Mouse (Mus musculus) lung, embryonic 16.5 days (tissue): Measurements from ENCODE around the gene Slc44a1. TPM values are rescaled to one million over a fixed set of nuclear protein-coding genes. Genes with fewer than 3 reads are reported as not detected.

ENCODE experiments used
- ATAC-seq: fragments of 200-750 bp; cut with Nextera tagmentation; 2 replicates; pipeline ENCODE4 v1.8.0; 2017; ENCODE audit warnings: low read depth, mild to moderate bottlenecking, moderate library complexity
- H3K27ac ChIP-seq: fragments of 300-500 bp; sonication (generic); 2 replicates; pipeline ENCODE4 v1.5.1; 2014; ENCODE audit warnings: mild to moderate bottlenecking, control low read depth, low read length
- H3K27me3 ChIP-seq: fragments of 300-500 bp; sonication (generic); 2 replicates; pipeline ENCODE4 v1.6.1; 2014; ENCODE audit warnings: low read depth, low read length, mixed read lengths; ENCODE audit not compliant: control insufficient read depth, insufficient read depth
- H3K36me3 ChIP-seq: fragments of 300-500 bp; sonication (generic); 2 replicates; pipeline ENCODE4 v1.6.1; 2014; ENCODE audit warnings: low read length; ENCODE audit not compliant: control insufficient read depth, insufficient read depth
- H3K4me1 ChIP-seq: fragments of 300-500 bp; sonication (generic); replicated peaks from 2 replicates; pipeline ENCODE4 v1.6.1; 2014; ENCODE audit warnings: low read length, mixed read lengths; ENCODE audit not compliant: control insufficient read depth, insufficient read depth
- H3K4me2 ChIP-seq: fragments of 300-500 bp; sonication (generic); 2 replicates; pipeline ENCODE4 v1.6.1; 2014; ENCODE audit warnings: low read depth, low read length, control low read depth
- H3K4me3 ChIP-seq: fragments of 300-500 bp; sonication (generic); 2 replicates; pipeline ENCODE4 v1.5.1; 2014; ENCODE audit warnings: mild to moderate bottlenecking, low read length, control low read depth
- H3K9ac ChIP-seq: fragments of 300-500 bp; sonication (generic); 2 replicates; pipeline ENCODE4 v1.6.1; 2014; ENCODE audit warnings: low read length, control low read depth
- H3K9me3 ChIP-seq: fragments of 300-500 bp; sonication (generic); 2 replicates; pipeline ENCODE4 v1.6.1; 2016; ENCODE audit warnings: low read length; ENCODE audit not compliant: control insufficient read depth
- WGBS: fragments of 180-500 bp; shearing (Covaris S2); extraction: QIAGEN DNeasy Blood & Tissue Kit; methylation state at CpG from one replicate; pipeline ENCODE4 v1.1.7; 2014; 5-methylcytosine and 5-hydroxymethylcytosine counted together
- polyA plus RNA-seq: library from polyadenylated mRNA; unstranded; fragments of >200 nt; fragmentation: Nextera tagmentation; extraction: Ambion mirVana; gene quantifications from 2 replicates; pipeline ENCODE4 v1.2.1, GENCODE M21; 2015

Gene Slc44a1
- 16.2 and 24.5 TPM in 2 replicates for polyA plus RNA-seq

- peaks cover 21% of the 10 kb centered on the region for H3K4me1 ChIP-seq
- H3K36me3 ChIP-seq, result no peaks in the 10 kb centered on the region
- H3K9ac ChIP-seq, result peak within 1 kb of the TSS; percentile 73
- H3K27me3 ChIP-seq, result no peaks in the 10 kb centered on the region
- H3K4me3 ChIP-seq, result peak within 1 kb of the TSS; percentile 91
- peak within 1 kb of the TSS; percentile 72 for H3K27ac ChIP-seq
- WGBS, result under 1% methylated on average over 90 of the region's 122 CpGs
- H3K9me3 ChIP-seq, result no peaks in the 10 kb centered on the region
- peak within 1 kb of the TSS; percentile 97 for H3K4me2 ChIP-seq
- peak; percentile 98 for ATAC-seq
These were observed at the start of gene Slc44a1 for GRCm38 (mm10) chr4:53440010-53440815. Slc44a1 (plus strand) TSS chr4:53440413.

GRCm38 (mm10) chr4:53395002-53395401 lies 45.2 kb upstream of the Slc44a1 start:
- H3K4me1 ChIP-seq, result peaks cover 13% of the 10 kb centered on the region
- no peak overlapping the region for H3K4me2 ChIP-seq
- H3K9me3 ChIP-seq, result no peaks in the 10 kb centered on the region
- no peak for ATAC-seq
- H3K27ac ChIP-seq, result no peak overlapping the region
- no peak overlapping the region for H3K9ac ChIP-seq
- no peaks in the 10 kb centered on the region for H3K27me3 ChIP-seq
- H3K4me3 ChIP-seq, result no peak overlapping the region
- no peaks in the 10 kb centered on the region for H3K36me3 ChIP-seq
- WGBS, result 49% methylated on average over 3 of the region's 3 CpGs

- WGBS, result 64% methylated on average over 11 of the region's 11 CpGs
- H3K27me3 ChIP-seq, result no peaks in the 10 kb centered on the region
- no peaks in the 10 kb centered on the region for H3K9me3 ChIP-seq
- H3K9ac ChIP-seq, result no peak overlapping the region
- H3K4me2 ChIP-seq, result no peak overlapping the region
- no peaks in the 10 kb centered on the region for H3K36me3 ChIP-seq
- no peak for ATAC-seq
- H3K4me3 ChIP-seq, result no peak overlapping the region
- H3K27ac ChIP-seq, result no peak overlapping the region
- H3K4me1 ChIP-seq, result peaks cover 13% of the 10 kb centered on the region
These were observed 43.5 kb upstream of the Slc44a1 start for GRCm38 (mm10) chr4:53396623-53397192.

GRCm38 (mm10) chr4:53397280-53398117 lies 42.7 kb upstream of the Slc44a1 start:
- WGBS, result 40% methylated on average over 4 of the region's 4 CpGs
- H3K4me3 ChIP-seq, result no peak overlapping the region
- H3K27me3 ChIP-seq, result no peaks in the 10 kb centered on the region
- H3K9ac ChIP-seq, result no peak overlapping the region
- no peak overlapping the region for H3K4me2 ChIP-seq
- H3K36me3 ChIP-seq, result no peaks in the 10 kb centered on the region
- peak; percentile 45; the same call in 1 of the 2 replicates for ATAC-seq
- peak overlapping the region; percentile 32; the same call in 1 of the 2 replicates for H3K27ac ChIP-seq
- no peaks in the 10 kb centered on the region for H3K9me3 ChIP-seq
- H3K4me1 ChIP-seq, result peaks cover 13% of the 10 kb centered on the region

- no peak overlapping the region for H3K4me2 ChIP-seq
- H3K9me3 ChIP-seq, result no peaks in the 10 kb centered on the region
- no peaks in the 10 kb centered on the region for H3K36me3 ChIP-seq
- H3K4me3 ChIP-seq, result no peak overlapping the region
- WGBS, result 35% methylated on average over 5 of the region's 5 CpGs
- H3K9ac ChIP-seq, result no peak overlapping the region
- no peak for ATAC-seq
- no peaks in the 10 kb centered on the region for H3K27me3 ChIP-seq
- peaks cover 13% of the 10 kb centered on the region for H3K4me1 ChIP-seq
- H3K27ac ChIP-seq, result 0 out of 2 replicates have a peak overlapping the region, but pooled peaks have one; percentile 32
These were observed 41.7 kb upstream of the Slc44a1 start for GRCm38 (mm10) chr4:53398561-53398960.

GRCm38 (mm10) chr4:53399428-53399827 lies 40.8 kb upstream of the Slc44a1 start:
- no peaks in the 10 kb centered on the region for H3K36me3 ChIP-seq
- WGBS, result 85% methylated on average over 1 of the region's 1 CpGs
- H3K9me3 ChIP-seq, result no peaks in the 10 kb centered on the region
- H3K4me1 ChIP-seq, result peaks cover 13% of the 10 kb centered on the region
- no peaks in the 10 kb centered on the region for H3K27me3 ChIP-seq
- ATAC-seq, result no peak; the same call in 1 of the 2 replicates
- H3K27ac ChIP-seq, result no peak overlapping the region
- no peak overlapping the region for H3K9ac ChIP-seq
- H3K4me3 ChIP-seq, result no peak overlapping the region
- H3K4me2 ChIP-seq, result no peak overlapping the region

GRCm38 (mm10) chr4:53403386-53403785 lies 36.8 kb upstream of the Slc44a1 start:
- no peaks in the 10 kb centered on the region for H3K9me3 ChIP-seq
- H3K4me2 ChIP-seq, result no peak overlapping the region
- H3K27me3 ChIP-seq, result no peaks in the 10 kb centered on the region
- 88% methylated on average over 12 of the region's 12 CpGs for WGBS
- H3K9ac ChIP-seq, result no peak overlapping the region
- no peak for ATAC-seq
- H3K4me1 ChIP-seq, result no peaks in the 10 kb centered on the region
- H3K4me3 ChIP-seq, result no peak overlapping the region
- no peak overlapping the region for H3K27ac ChIP-seq
- H3K36me3 ChIP-seq, result no peaks in the 10 kb centered on the region

- Histone ChIP-seq H3K27ac (no peak overlapping the region), H3K27me3 (no peaks in the 10 kb centered on the region), H3K4me2 (no peak overlapping the region), H3K9me3 (no peaks in the 10 kb centered on the region), H3K36me3 (no peaks in the 10 kb centered on the region), H3K4me3 (no peak overlapping the region), H3K9ac (no peak overlapping the region), H3K4me1 (no peaks in the 10 kb centered on the region)
- ATAC-seq, result no peak
- 86% methylated on average over 6 of the region's 6 CpGs for WGBS
These were observed 35.7 kb upstream of the Slc44a1 start for GRCm38 (mm10) chr4:53404431-53404925.

- H3K27me3 ChIP-seq, result no peaks in the 10 kb centered on the region
- no peak overlapping the region for H3K4me2 ChIP-seq
- H3K36me3 ChIP-seq, result no peaks in the 10 kb centered on the region
- H3K9me3 ChIP-seq, result no peaks in the 10 kb centered on the region
- ATAC-seq, result no peak
- no peak overlapping the region for H3K4me3 ChIP-seq
- H3K4me1 ChIP-seq, result peaks cover 4% of the 10 kb centered on the region; the same call in 1 of the 2 replicates
- no peak overlapping the region for H3K27ac ChIP-seq
- H3K9ac ChIP-seq, result no peak overlapping the region
These were observed 33.3 kb upstream of the Slc44a1 start for GRCm38 (mm10) chr4:53406866-53407265.
